Mouse (Mus musculus) embryonic facial prominence, embryonic 14.5 days (tissue): ENCODE data around the gene Fuk. TPM values are rescaled to one million over a fixed set of nuclear protein-coding genes. Genes with fewer than 3 reads are reported as not detected.
A peak's percentile ranks its signal among the peaks of the same experiment; 100 is the strongest.
"Not testable (repeated sequence)": the region's sequence is repeated elsewhere in the genome, so short reads cannot be mapped to it uniquely, and the experiment has no call there.

Experiments used
- ATAC-seq: fragments of 200-750 bp; cut with Nextera tagmentation; 2 replicates; pipeline ENCODE4 v1.8.0; 2017; ENCODE audit warnings: low read depth, moderate number of reproducible peaks, moderate TSS enrichment
- DNase-seq: peaks from one replicate; pipeline ENCODE4 v3.0.0-alpha.2; 2015; ENCODE audit warnings: low spot score
- H3K27ac ChIP-seq: fragments of 300-500 bp; sonication (generic); replicated peaks from 2 replicates; pipeline ENCODE4 v1.5.1; 2014; ENCODE audit warnings: low read depth, mild to moderate bottlenecking, low read length, moderate library complexity
- H3K27me3 ChIP-seq: fragments of 300-500 bp; sonication (generic); replicated peaks from 2 replicates; pipeline ENCODE4 v1.6.1; 2014; ENCODE audit warnings: low read length; ENCODE audit not compliant: control insufficient read depth, insufficient read depth
- H3K36me3 ChIP-seq: fragments of 300-500 bp; sonication (generic); 2 replicates; pipeline ENCODE4 v1.6.1; 2014; ENCODE audit warnings: low read length, mixed read lengths; ENCODE audit not compliant: control insufficient read depth, insufficient read depth
- H3K4me1 ChIP-seq: fragments of 300-500 bp; sonication (generic); 2 replicates; pipeline ENCODE4 v1.6.1; 2014; ENCODE audit warnings: antibody characterized with exemption, low read length; ENCODE audit not compliant: control insufficient read depth, insufficient read depth
- H3K4me2 ChIP-seq: fragments of 300-500 bp; sonication (generic); 2 replicates; pipeline ENCODE4 v1.6.1; 2014; ENCODE audit warnings: low read depth, mild to moderate bottlenecking, low read length, moderate library complexity, mixed read lengths
- H3K4me3 ChIP-seq: fragments of 300-500 bp; sonication (generic); 2 replicates; pipeline ENCODE4 v1.5.1; 2014; ENCODE audit warnings: low read depth, mild to moderate bottlenecking, low read length
- H3K9ac ChIP-seq: fragments of 300-500 bp; sonication (generic); 2 replicates; pipeline ENCODE4 v1.6.1; 2014; ENCODE audit warnings: low read depth, mild to moderate bottlenecking, low read length, moderate library complexity, mixed read lengths
- H3K9me3 ChIP-seq: fragments of 300-500 bp; sonication (generic); 2 replicates; pipeline ENCODE4 v1.6.1; 2016; ENCODE audit warnings: low read length; ENCODE audit not compliant: control insufficient read depth
- whole genome bisulfite sequencing: fragments of 180-500 bp; shearing (Covaris S2); extraction: QIAGEN DNeasy Blood & Tissue Kit; methylation state at CpG from one replicate; pipeline ENCODE4 v1.1.7; 2014; 5-methylcytosine and 5-hydroxymethylcytosine counted together
- polyA plus RNA-seq: library from polyadenylated mRNA; unstranded; fragments of >200 nt; fragmentation: Nextera tagmentation; extraction: Ambion mirVana; gene quantifications from 2 replicates; pipeline ENCODE4 v1.2.1, GENCODE M21; 2014

Gene Fuk
- polyA plus RNA-seq, 1 experiment from 2014 or later = 7.6 TPM

DNA sequence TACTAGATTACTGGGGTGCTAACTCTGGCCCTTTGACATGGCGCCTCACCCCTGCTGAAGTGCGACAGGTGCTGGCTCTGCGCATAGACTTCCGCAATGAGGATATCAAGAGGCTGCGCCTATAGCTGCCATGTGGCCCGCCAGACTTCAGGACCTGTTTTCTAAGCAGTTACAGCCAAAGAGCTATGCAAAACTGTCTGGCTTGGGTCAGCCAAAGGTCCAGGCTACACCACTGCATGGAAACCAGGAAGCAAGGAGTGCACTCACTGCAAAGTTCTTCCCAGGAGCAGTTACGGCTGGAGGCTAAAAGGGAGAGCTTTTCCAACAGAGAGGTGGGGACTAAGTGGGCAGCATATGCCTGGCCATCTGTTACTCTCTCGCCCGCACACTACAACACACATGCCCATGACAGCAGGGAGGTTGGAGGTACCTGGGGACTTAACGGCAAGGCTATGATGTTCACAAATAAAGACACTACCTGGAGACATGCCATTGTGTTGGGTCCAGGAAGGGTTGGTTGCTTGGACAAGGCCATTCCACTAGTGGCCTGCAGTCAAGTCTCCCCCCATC, 20.5 kb downstream of the Fuk start:
- Histone ChIP-seq H3K36me3 (peaks cover 91% of the 10 kb centered on the region), H3K9ac (no peak overlapping the region), H3K9me3 (no peaks in the 10 kb centered on the region), H3K27ac (no peak overlapping the region), H3K27me3 (no peaks in the 10 kb centered on the region), H3K4me1 (no peaks in the 10 kb centered on the region), H3K4me2 (no peak overlapping the region), H3K4me3 (no peak overlapping the region)
- 95% methylated on average over 10 of the region's 10 CpGs for WGBS
- DNase-seq = no peak
- no peak for ATAC-seq

DNA sequence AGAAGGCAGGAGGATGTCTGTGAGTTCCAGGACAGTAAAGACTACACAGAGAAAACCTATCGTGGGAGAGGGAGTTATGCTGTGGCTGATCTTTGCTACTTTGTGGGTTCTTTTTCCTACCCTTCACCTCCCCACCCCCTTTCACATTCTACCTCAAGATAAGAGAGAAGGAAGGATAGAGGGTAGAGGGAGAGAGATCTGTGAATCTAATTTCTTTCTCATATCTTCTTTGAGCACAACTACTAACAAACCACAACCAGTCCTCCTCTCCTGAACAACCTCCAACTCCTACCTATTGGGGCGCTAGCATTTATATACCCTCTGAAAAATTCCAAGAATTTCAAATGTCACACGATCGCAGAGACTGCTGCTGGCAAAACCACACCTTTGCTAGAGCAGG, 24.4 kb downstream of the Fuk start:
- 70% methylated on average over 4 of the region's 4 CpGs for WGBS

DNA sequence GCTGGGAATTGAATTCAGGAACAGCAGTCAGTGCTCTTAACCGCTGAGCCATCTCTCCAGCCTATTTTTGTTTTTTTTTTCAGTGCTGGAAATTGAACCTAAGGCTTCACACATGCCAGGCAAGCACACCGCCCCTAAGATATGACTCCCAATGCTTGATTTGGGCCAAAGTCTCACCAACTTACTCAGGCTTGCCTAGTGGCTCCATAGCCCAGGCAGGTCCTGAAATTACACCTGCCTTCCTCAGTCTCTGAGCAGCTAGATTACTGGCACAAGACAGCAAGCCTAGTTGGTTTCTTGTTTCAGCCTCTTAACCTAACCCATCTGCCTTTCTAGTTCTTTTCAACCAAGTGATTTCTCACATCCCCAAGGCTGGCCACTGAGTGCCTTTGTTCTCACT, 31.8 kb downstream of the Fuk start:
- no peak overlapping the region for H3K4me2 ChIP-seq

More for the DNA sequence above, 24.4 kb downstream of the Fuk start:
- peaks cover 95% of the 10 kb centered on the region for H3K36me3 ChIP-seq
- no peak overlapping the region for H3K4me2 ChIP-seq
- DNase-seq (no peak), ATAC-seq (no peak)
- no peaks in the 10 kb centered on the region for H3K27me3 ChIP-seq
- no peak overlapping the region for H3K4me3 ChIP-seq
- H3K9ac ChIP-seq = no peak overlapping the region
- no peaks in the 10 kb centered on the region for H3K4me1 ChIP-seq
- no peak overlapping the region for H3K27ac ChIP-seq
- no peaks in the 10 kb centered on the region for H3K9me3 ChIP-seq

DNA sequence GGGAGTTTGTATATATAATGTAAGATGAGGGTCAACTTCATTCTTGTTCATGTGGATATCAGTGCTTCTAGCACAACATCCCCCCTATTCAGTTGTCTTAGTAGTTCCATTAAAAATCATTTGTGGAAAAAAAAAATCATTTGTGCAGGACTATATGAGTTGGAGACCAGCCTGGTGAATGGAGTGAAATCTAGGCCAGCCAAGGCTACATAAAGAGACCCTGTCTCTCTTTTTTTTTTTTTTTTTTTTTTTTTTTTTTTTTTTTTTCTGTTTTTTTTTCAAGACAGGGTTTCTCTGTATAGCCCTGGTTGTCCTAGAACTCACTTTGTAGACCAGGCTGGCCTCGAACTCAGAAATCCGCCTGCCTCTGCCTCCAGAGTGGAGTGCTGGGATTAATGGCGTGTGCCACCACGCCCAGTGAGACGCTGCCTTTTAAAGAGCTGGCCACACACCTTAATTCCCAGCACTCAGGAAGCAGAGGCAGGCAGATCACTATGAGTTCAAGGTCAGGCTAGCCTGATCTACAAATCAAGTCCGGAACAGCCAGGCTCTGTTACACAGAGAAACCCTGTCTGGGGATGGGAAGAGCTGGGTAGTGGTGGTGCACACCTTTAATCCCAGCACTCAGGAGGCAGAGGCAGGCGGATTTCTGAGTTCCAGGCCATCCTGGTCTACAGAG, 40.8 kb downstream of the Fuk start:
- not testable (repeated sequence) for H3K4me2 ChIP-seq, H3K4me3 ChIP-seq, H3K27ac ChIP-seq, ATAC-seq, H3K9me3 ChIP-seq, H3K9ac ChIP-seq, DNase-seq, H3K27me3 ChIP-seq, H3K4me1 ChIP-seq
- 95% methylated on average over 7 of the region's 7 CpGs for WGBS
- peaks cover 94% of the 10 kb centered on the region for H3K36me3 ChIP-seq

More for the DNA sequence above, 31.8 kb downstream of the Fuk start:
- no peak overlapping the region for H3K9ac ChIP-seq
- H3K36me3 ChIP-seq = peaks cover 96% of the 10 kb centered on the region
- H3K27ac ChIP-seq = no peak overlapping the region
- no peak for DNase-seq
- ATAC-seq = no peak
- 98% methylated on average over 2 of the region's 2 CpGs for WGBS
- no peak overlapping the region for H3K4me3 ChIP-seq
- H3K27me3 ChIP-seq = no peaks in the 10 kb centered on the region
- H3K4me1 ChIP-seq = no peaks in the 10 kb centered on the region
- H3K9me3 ChIP-seq = no peaks in the 10 kb centered on the region

DNA sequence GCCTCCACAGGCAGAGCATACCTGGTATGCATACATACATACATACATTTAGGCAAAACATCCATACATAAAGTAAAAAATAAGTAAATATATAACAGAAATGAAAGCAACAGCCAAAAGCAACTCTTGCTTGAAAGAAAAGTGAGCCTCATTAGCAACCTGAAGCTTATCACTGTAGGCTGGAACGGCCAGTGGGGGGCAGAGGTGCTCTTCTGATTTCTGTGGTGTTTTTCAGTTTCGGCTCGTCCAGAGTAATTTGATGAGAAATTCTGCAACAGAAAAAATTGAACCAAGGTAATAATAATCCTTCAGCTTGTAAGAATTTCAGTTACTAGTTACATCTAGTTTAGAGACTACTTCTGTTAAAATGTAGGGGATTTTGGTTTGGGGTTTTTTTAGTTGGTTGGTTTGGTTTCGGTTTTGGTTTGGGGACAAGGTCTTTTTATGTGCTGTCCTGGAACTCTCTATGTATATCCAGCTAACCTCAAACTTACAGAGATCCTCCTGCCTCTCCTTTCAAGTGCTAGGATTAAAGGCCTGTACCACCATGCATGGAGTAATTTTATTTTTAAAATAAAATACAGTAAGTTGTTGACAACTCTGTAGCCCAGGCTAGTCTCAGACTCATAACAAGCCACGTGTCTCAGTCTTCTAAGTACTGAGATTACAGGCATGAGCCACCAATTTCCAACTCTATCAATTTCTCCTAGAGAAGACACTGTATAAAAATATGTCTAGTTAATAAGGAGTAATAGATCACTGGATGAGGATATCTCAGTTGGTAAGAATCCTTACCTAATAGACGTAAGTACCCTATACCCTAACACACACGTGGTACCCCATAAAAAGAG, 42.4 kb downstream of the Fuk start:
- H3K9me3 ChIP-seq = no peaks in the 10 kb centered on the region
- no peaks in the 10 kb centered on the region for H3K27me3 ChIP-seq
- no peak overlapping the region for H3K4me3 ChIP-seq
- H3K27ac ChIP-seq = no peak overlapping the region
- DNase-seq = no peak
- H3K36me3 ChIP-seq = peaks cover 94% of the 10 kb centered on the region
- H3K4me1 ChIP-seq = no peaks in the 10 kb centered on the region
- H3K4me2 ChIP-seq = no peak overlapping the region
- no peak for ATAC-seq
- H3K9ac ChIP-seq = no peak overlapping the region
- 81% methylated on average over 7 of the region's 7 CpGs for WGBS

DNA sequence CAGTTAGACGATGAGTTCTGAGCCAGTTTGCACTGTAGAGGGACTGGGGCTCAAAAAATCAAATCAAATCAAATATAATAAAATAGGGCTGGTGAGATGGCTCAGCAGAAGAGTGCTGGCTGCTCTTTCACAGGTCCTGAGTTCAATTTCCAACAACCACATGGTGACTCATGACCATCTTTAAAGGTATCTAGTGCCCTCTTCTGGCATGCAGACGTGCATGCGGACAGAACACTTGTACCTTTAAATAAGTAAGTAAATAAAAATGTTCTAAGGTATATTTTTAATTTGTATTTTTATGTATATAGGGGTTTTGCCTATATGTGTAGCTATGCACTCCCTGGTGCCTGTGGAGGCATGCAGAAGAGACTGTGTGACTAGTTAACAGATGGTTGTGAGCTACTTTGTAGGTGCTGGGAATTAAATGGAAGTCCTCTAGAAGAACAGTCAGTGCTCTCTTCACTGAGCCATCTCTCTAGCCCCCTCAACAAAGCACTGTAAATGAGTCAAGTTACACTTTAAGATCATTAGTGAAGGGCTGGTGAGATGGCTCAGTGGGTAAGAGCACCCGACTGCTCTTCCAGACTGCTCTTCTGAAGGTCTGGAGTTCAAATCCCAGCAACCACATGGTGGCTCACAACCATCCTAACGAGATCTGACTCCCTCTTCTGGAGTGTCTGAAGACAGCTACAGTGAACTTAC, 45.4 kb downstream of the Fuk start:
- ATAC-seq = no peak
- peaks cover 94% of the 10 kb centered on the region for H3K36me3 ChIP-seq
- DNase-seq = peak; percentile 4

DNA sequence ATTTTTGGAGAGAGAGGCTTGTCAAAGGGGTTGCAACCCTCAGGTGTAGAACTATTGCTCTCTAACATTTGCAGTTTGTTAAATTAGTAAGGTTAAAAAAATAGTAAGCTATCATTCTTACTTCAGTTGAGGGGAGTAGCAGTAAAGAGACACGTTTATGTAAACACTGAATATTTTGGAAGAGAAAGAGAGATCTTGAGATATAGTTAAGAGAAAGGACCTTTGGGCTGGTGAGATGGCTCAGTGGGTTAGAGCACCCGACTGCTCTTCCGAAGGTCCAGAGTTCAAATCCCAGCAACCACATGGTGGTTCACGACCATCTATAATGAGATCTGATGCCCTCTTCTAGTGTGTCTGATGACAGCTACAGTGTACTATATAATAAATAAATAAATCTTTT, 46.2 kb downstream of the Fuk start:
- H3K27me3 ChIP-seq, ATAC-seq, DNase-seq, H3K9ac ChIP-seq, H3K9me3 ChIP-seq, H3K27ac ChIP-seq, H3K4me1 ChIP-seq, H3K4me2 ChIP-seq, H3K4me3 ChIP-seq: not testable (repeated sequence)
- WGBS = 96% methylated on average over 4 of the region's 4 CpGs
- H3K36me3 ChIP-seq = peaks cover 95% of the 10 kb centered on the region

More for the DNA sequence above, 45.4 kb downstream of the Fuk start:
- Histone ChIP-seq H3K27me3 (no peaks in the 10 kb centered on the region), H3K9me3 (no peaks in the 10 kb centered on the region), H3K4me3 (no peak overlapping the region), H3K27ac (no peak overlapping the region), H3K4me1 (no peaks in the 10 kb centered on the region), H3K4me2 (no peak overlapping the region), H3K9ac (no peak overlapping the region)
- 88% methylated on average over 4 of the region's 5 CpGs for WGBS

DNA sequence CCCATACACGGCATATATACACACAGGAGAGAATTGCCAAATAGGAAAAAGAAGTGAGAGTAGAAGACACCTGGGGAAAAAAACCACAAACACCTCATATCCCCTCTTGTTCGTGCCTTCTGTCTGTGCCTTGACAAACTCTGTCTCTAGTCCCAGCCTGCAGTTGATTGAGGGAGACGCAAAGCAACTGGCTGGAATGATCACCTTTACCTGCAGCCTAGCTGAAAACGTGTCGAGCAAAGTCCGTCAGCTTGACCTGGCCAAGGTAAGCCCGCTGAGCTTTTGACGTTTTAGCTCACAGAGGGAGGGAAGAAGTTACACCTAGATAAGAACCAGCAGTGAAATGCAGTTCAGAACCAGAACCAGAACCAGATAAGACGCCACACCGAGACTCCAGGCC, 51.1 kb downstream of the Fuk start:
- DNase-seq = no peak
- Histone ChIP-seq H3K27ac (no peak overlapping the region), H3K9me3 (no peaks in the 10 kb centered on the region), H3K9ac (no peak overlapping the region), H3K4me2 (no peak overlapping the region), H3K4me1 (peaks cover 7% of the 10 kb centered on the region; the same call in 1 of the 2 replicates), H3K36me3 (peaks cover 70% of the 10 kb centered on the region), H3K27me3 (no peaks in the 10 kb centered on the region), H3K4me3 (no peak overlapping the region)
- ATAC-seq = no peak
- WGBS = 90% methylated on average over 10 of the region's 10 CpGs
